Mouse (Mus musculus) left cerebral cortex, adult 9 months (tissue): ENCODE measurements around the gene Vmn1r53.
"Not testable (repeated sequence)": the region's sequence is repeated elsewhere in the genome, so short reads cannot be mapped to it uniquely, and the experiment has no call there.

ENCODE experiments used
- DNase-seq, 2 experiments: peaks; one replicate each; pipeline ENCODE4 v3.0.0; 2022; ENCODE audit warnings: low spot score in 2 of 2

The Vmn1r53 gene

GRCm38 (mm10) chr6:90224338-90224737 lies at the start of gene Vmn1r53:
TSS of gene Vmn1r53 (minus strand) at chr6:90224438.
- no peak for DNase-seq

DNA sequence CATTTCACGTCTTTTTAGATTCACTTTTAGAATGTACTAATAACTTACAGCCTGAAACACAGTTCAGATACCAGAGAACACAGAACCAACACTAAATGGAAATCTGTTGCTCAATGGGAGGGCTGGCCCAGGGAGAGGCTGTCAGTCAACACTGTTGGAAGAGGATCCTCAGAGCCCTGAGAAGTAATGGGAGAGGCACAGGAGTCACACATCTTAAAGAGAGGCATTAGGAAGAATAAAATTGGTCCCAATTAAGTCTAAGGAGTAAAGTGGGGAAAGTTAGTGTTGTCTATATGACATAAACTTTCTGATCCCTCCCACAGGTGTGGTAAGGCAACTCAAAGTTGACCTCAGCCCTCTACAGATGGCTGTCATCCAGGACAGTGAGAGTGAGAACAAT lies 21.8 kb upstream of the Vmn1r53 start, which contains the start of gene Vmn1r54:
Gene Vmn1r54 (plus strand): TSS at position 301 of the 400 bp plus-strand sequence.
- no peak for DNase-seq

DNA sequence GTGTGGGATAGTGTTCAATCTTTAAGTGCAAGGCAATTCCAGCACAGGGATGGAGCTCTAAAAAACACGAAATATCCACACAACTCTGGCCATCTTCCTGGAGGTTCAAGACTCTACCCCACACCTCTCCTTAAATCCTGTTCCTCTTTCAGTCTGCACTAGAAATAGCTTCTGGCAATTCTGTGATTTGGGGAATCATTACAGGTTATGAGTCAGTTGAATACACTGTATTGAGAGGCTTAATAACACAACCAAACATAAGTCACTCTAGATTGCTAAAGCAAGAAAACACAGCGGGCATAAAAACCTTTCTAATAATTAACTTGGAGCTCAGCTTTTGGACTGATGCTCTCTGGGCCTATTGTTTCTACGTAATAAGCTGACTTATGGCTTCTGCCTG lies 19.8 kb upstream of the Vmn1r53 start:
- no peak for DNase-seq

DNA sequence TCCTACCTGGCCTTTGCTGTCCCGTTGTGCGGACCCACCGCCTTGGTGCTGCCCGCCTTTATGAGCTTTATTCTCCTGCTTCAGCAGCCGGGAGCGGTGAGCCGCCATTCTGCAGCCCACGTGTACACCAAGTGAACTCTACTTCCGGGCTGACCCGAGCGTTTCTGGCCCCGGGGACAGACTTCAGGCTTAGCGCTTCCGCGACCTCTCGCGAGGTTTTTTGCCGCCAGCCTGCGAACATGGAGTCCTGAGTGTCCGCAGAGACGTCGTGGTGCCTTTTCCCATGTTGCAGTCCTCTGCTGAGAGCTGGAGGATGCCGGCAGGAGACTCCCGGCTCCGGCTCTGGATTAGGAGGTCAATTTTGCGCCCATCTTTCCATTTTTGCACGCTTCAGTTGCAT lies 8.4 kb upstream of the Vmn1r53 start:
- DNase-seq, result no peak

- not testable (repeated sequence) for DNase-seq
Measured at GRCm38 (mm10) chr6:90232114-90232513, 7.9 kb upstream of the Vmn1r53 start.

DNA sequence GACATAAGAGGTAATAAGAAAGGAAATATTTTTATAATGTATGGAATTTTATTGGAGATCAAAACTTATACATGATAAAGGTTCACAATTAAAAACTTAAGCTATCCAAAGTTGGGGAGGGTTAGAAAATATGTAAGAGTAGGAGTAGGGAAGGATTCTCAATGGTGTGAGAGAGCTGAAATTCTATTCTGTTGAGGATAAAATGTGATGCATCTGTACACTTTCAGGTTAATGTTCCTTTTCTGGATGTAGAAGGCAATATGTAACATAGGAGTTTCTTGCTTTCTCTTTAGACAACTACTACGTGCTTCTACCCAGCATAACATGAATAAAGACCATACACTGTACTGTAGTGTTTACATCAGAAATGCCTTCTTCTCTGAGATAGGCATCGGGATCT lies 21.7 kb downstream of the Vmn1r53 start, which contains the start of gene V1ra8:
Gene V1ra8 (plus strand): TSS at position 301 of the 400 bp plus-strand sequence.
- not testable (repeated sequence) for DNase-seq

DNA sequence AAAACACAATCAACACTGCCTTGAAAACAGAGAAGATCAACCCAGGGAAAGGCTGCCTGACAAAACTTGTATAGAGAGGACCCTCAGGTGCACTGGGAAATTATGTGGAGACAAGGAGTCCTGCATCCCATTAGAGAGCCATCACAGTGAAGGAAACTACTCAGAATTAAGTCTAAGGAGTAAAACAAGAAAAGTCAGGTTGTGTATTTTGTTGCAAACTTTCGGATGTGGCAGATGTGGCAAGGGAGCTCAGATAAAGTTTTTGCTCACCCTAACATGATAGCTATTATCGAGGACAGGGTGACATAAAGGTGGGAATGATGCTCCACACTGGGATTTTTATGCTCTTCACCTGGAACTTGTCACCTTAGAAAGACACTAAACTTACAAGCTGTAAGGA lies 49.7 kb downstream of the Vmn1r53 start, which contains the start of gene Vmn1r52:
Gene Vmn1r52 (plus strand): TSS at position 301 of the 400 bp plus-strand sequence.
- DNase-seq, result no peak
